Mouse (Mus musculus): ENCODE results near the gene Pdcd1lg2.
A peak's percentile ranks its signal among the peaks of the same experiment; 100 is the strongest.

Pdcd1lg2 gene

GRCm38 (mm10) chr19:29418661-29419115 lies 8.0 kb downstream of the Pdcd1lg2 start:
- peak; percentile 97 for DNase-seq (ENCODE audit: extremely low read depth, low read depth)

GRCm38 (mm10) chr19:29419506-29419905 lies 8.8 kb downstream of the Pdcd1lg2 start:
- no peak for DNase-seq (ENCODE audit: extremely low read depth, low read depth)

- DNase-seq (ENCODE audit: extremely low read depth, low read depth): no peak
Measured at GRCm38 (mm10) chr19:29419946-29420345, 9.2 kb downstream of the Pdcd1lg2 start.

- DNase-seq (ENCODE audit: extremely low read depth, low read depth): no peak
Measured at GRCm38 (mm10) chr19:29420397-29420796, 9.7 kb downstream of the Pdcd1lg2 start.

- DNase-seq (ENCODE audit: extremely low read depth, low read depth): no peak
Measured at GRCm38 (mm10) chr19:29422013-29422645, 11.4 kb downstream of the Pdcd1lg2 start.

GRCm38 (mm10) chr19:29422796-29423195 lies 12.1 kb downstream of the Pdcd1lg2 start:
- DNase-seq (ENCODE audit: extremely low read depth, low read depth): no peak

- DNase-seq (ENCODE audit: extremely low read depth, low read depth): no peak
Measured at GRCm38 (mm10) chr19:29430516-29430915, 19.8 kb downstream of the Pdcd1lg2 start.

GRCm38 (mm10) chr19:29430953-29431352 lies 20.2 kb downstream of the Pdcd1lg2 start:
- peak; percentile 100 for DNase-seq (ENCODE audit: extremely low read depth, low read depth)

GRCm38 (mm10) chr19:29436793-29437479 lies 26.2 kb downstream of the Pdcd1lg2 start:
- DNase-seq (ENCODE audit: extremely low read depth, low read depth): peak; percentile 94

- DNase-seq (ENCODE audit: extremely low read depth, low read depth): no peak
Measured at GRCm38 (mm10) chr19:29437849-29438248, 27.1 kb downstream of the Pdcd1lg2 start.

- DNase-seq (ENCODE audit: extremely low read depth, low read depth): peak; percentile 85
Measured at GRCm38 (mm10) chr19:29439242-29439641, 28.5 kb downstream of the Pdcd1lg2 start.

GRCm38 (mm10) chr19:29442492-29442891 lies 31.8 kb downstream of the Pdcd1lg2 start:
- peak; percentile 84 for DNase-seq (ENCODE audit: extremely low read depth, low read depth)

GRCm38 (mm10) chr19:29444364-29444763 lies 33.6 kb downstream of the Pdcd1lg2 start:
- no peak for DNase-seq (ENCODE audit: extremely low read depth, low read depth)

- no peak for DNase-seq (ENCODE audit: extremely low read depth, low read depth)
Measured at GRCm38 (mm10) chr19:29448373-29448772, 37.7 kb downstream of the Pdcd1lg2 start.

- no peak for DNase-seq (ENCODE audit: extremely low read depth, low read depth)
Measured at GRCm38 (mm10) chr19:29450376-29450775, 39.7 kb downstream of the Pdcd1lg2 start.

GRCm38 (mm10) chr19:29454141-29454601 lies 43.5 kb downstream of the Pdcd1lg2 start:
- no peak for DNase-seq (ENCODE audit: extremely low read depth, low read depth)

GRCm38 (mm10) chr19:29455156-29455555 lies 44.4 kb downstream of the Pdcd1lg2 start:
- no peak for DNase-seq (ENCODE audit: extremely low read depth, low read depth)

- no peak for DNase-seq (ENCODE audit: extremely low read depth, low read depth)
Measured at GRCm38 (mm10) chr19:29457982-29458381, 47.3 kb downstream of the Pdcd1lg2 start.

GRCm38 (mm10) chr19:29462462-29462861 lies 51.7 kb downstream of the Pdcd1lg2 start:
- DNase-seq (ENCODE audit: extremely low read depth, low read depth): no peak

GRCm38 (mm10) chr19:29463645-29464395 lies 53.1 kb downstream of the Pdcd1lg2 start:
- DNase-seq (ENCODE audit: extremely low read depth, low read depth): no peak

- DNase-seq (ENCODE audit: extremely low read depth, low read depth): no peak
Measured at GRCm38 (mm10) chr19:29466819-29467218, 56.1 kb downstream of the Pdcd1lg2 start.

All from MEL-GATA-1-ER (cell line).